Mouse (Mus musculus): Measurements from ENCODE around the gene Lcor. TPM values are rescaled to one million over a fixed set of nuclear protein-coding genes. Genes with fewer than 3 reads are reported as not detected.

Lcor gene
- polyA plus RNA-seq, 1 experiment from 2014 or later: 13.0 TPM

DNA sequence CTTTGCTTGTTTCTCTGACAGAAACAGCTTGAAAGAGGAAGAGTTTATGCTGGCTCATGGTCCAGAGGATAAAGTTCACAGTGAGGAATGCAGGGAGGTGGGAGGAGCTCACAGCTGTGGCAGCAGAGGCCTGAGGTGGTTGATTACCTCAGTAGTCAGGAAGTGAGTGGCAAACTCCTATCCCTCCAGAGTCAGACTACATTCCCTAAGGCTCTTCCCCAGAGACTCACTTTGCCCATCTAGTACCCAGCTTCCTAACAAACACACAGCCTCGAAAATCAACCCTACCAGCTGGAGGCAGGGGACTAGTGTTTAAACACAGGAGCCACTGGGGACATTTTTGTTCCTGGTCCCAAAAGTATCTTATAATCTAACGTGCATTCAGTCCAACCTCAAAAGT lies 7.5 kb upstream of the Lcor start:
- Histone ChIP-seq H3K36me3 (ENCODE audit: insufficient read depth) (no peaks in the 10 kb centered on the region), H3K4me2 (no peak overlapping the region), H3K27me3 (ENCODE audit: insufficient read depth, low read length) (no peaks in the 10 kb centered on the region), H3K4me1 (ENCODE audit: insufficient read depth) (no peaks in the 10 kb centered on the region), H3K9me3 (ENCODE audit: low read depth, low read length) (no peaks in the 10 kb centered on the region), H3K27ac (ENCODE audit: low read depth) (no peak overlapping the region), H3K9ac (no peak overlapping the region), H3K4me3 (ENCODE audit: low read depth, low read length) (no peak overlapping the region)
- WGBS: 66% methylated on average over 2 of the region's 2 CpGs
- TF ChIP-seq CTCF (IDR thresholded peaks at IDR 0.05; ENCODE audit: low read depth): no peak
- DNase-seq (peak; percentile 18), ATAC-seq (ENCODE audit: insufficient read depth) (no peak)

- no peak overlapping the region for H3K9ac ChIP-seq
- no peak overlapping the region for H3K4me2 ChIP-seq
- TF ChIP-seq CTCF (IDR thresholded peaks at IDR 0.05; ENCODE audit: low read depth): no peak
- H3K27ac ChIP-seq (ENCODE audit: low read depth): no peak overlapping the region
- no peaks in the 10 kb centered on the region for H3K9me3 ChIP-seq (ENCODE audit: low read depth, low read length)
- H3K36me3 ChIP-seq (ENCODE audit: insufficient read depth): no peaks in the 10 kb centered on the region
- no peak for ATAC-seq (ENCODE audit: insufficient read depth)
- WGBS: 81% methylated on average over 3 of the region's 3 CpGs
- no peaks in the 10 kb centered on the region for H3K27me3 ChIP-seq (ENCODE audit: insufficient read depth, low read length)
- DNase-seq: no peak
- no peak overlapping the region for H3K4me3 ChIP-seq (ENCODE audit: low read depth, low read length)
- no peaks in the 10 kb centered on the region for H3K4me1 ChIP-seq (ENCODE audit: insufficient read depth)
These were observed 5.7 kb upstream of the Lcor start for GRCm38 (mm10) chr19:41476530-41477249.

DNA sequence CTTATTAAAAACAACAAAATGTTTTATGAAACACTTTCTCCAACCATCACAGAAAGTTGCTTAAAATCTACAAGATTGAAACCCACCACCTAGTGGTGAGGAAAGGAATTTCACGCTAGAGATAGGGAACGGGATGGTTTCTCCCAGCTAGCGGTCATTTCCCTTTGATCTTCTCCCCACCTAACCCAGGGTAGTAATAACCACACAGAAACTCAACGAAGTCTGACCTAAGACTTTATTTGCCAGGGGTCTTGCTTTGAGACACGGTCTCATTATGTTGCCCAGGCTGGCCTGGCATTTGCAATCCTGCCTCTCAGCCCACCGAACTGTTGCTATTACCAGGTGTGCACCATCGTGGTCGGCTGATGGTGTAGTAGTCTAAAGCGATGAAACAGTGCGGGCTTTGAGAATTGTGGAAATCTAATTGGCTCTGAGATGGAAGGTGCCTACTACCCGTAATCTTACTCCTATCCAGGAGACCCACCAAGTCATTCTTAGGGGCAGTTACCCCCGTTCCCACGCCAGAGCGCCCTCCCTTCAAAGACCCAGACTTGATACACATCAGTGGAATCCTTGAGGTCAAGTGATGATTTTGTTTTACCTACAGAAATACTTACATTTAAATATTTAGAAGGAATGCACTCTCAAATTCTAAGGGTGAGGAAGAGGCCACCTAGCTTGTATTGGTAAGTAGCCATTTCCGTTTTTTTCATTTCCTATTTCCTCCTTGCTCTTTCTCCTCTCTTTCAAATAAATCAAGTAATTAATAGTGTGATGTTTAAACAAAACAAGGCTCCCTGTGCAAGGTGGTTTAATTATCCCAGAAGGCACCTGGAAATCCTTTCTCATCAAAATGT lies 1.2 kb upstream of the Lcor start:
- Histone ChIP-seq H3K27me3 (ENCODE audit: insufficient read depth, low read length) (no peaks in the 10 kb centered on the region), H3K27ac (ENCODE audit: low read depth) (peak overlapping the region; percentile 98; the same call in 1 of the 2 replicates), H3K4me2 (peak overlapping the region; percentile 88), H3K9me3 (ENCODE audit: low read depth, low read length) (no peaks in the 10 kb centered on the region), H3K4me1 (ENCODE audit: insufficient read depth) (peaks cover 4% of the 10 kb centered on the region; the same call in 1 of the 2 replicates), H3K36me3 (ENCODE audit: insufficient read depth) (no peaks in the 10 kb centered on the region), H3K9ac (no peak overlapping the region), H3K4me3 (ENCODE audit: low read depth, low read length) (peak overlapping the region; percentile 96; the same call in 1 of the 2 replicates)
- ATAC-seq (ENCODE audit: insufficient read depth) (no peak), DNase-seq (peak; percentile 89)
- peak; percentile 87 for TF ChIP-seq CTCF (IDR thresholded peaks at IDR 0.05; ENCODE audit: low read depth)
- WGBS: 9% methylated on average over 15 of the region's 15 CpGs

- no peak for TF ChIP-seq CTCF (IDR thresholded peaks at IDR 0.05; ENCODE audit: low read depth)
- Histone ChIP-seq H3K4me3 (ENCODE audit: low read depth, low read length) (peak overlapping the region; percentile 96), H3K27ac (ENCODE audit: low read depth) (peak overlapping the region; percentile 98), H3K4me2 (peak overlapping the region; percentile 88), H3K9ac (peak overlapping the region; percentile 87), H3K27me3 (ENCODE audit: insufficient read depth, low read length) (no peaks in the 10 kb centered on the region), H3K36me3 (ENCODE audit: insufficient read depth) (no peaks in the 10 kb centered on the region), H3K9me3 (ENCODE audit: low read depth, low read length) (no peaks in the 10 kb centered on the region), H3K4me1 (ENCODE audit: insufficient read depth) (peaks cover 4% of the 10 kb centered on the region; the same call in 1 of the 2 replicates)
- no peak for DNase-seq
- 3% methylated on average over 6 of the region's 6 CpGs for WGBS
- no peak for ATAC-seq (ENCODE audit: insufficient read depth)
These were observed 599 bp upstream of the Lcor start for GRCm38 (mm10) chr19:41481887-41482189.

DNA sequence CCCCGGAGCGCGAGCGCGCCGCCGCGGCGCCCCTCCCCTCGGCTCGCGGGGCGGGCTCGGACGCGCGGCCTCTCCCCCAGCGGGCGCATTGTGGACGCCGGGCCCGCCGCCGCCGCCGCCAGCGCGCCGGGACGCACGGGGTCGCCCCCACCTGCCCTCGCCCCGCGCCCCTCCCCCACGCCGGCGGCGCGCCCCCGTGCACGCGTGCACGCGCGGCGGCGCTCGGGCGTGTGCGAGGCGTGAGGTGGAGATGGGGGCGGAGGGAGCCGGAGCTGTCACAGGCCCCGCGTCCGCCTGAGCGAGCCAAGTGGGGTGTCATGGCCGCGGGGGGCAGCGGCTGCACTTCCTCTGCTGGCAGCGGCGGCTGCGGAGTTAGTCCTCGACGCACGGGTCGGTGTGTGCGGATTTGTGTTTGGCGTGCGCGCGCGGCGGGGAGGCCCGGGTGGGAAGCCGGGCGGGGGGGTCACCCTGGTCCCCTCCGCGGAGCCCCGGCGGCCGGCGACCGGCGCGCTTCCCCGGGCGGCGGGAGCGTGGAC lies 540 bp downstream of the Lcor start:
- peak overlapping the region; percentile 87 for H3K9ac ChIP-seq
- no peak for TF ChIP-seq CTCF (IDR thresholded peaks at IDR 0.05; ENCODE audit: low read depth)
- peak overlapping the region; percentile 88 for H3K4me2 ChIP-seq
- ATAC-seq (ENCODE audit: insufficient read depth) (peak; percentile 85), DNase-seq (peak; percentile 83)
- H3K36me3 ChIP-seq (ENCODE audit: insufficient read depth): no peaks in the 10 kb centered on the region
- peak overlapping the region; percentile 98 for H3K27ac ChIP-seq (ENCODE audit: low read depth)
- under 1% methylated on average over 55 of the region's 91 CpGs for WGBS
- peak overlapping the region; percentile 96 for H3K4me3 ChIP-seq (ENCODE audit: low read depth, low read length)
- peaks cover 4% of the 10 kb centered on the region; the same call in 1 of the 2 replicates for H3K4me1 ChIP-seq (ENCODE audit: insufficient read depth)
- H3K27me3 ChIP-seq (ENCODE audit: insufficient read depth, low read length): no peaks in the 10 kb centered on the region
- H3K9me3 ChIP-seq (ENCODE audit: low read depth, low read length): no peaks in the 10 kb centered on the region

GRCm38 (mm10) chr19:41483445-41484040 lies 1.1 kb downstream of the Lcor start:
- Histone ChIP-seq H3K4me1 (ENCODE audit: insufficient read depth) (peaks cover 4% of the 10 kb centered on the region; the same call in 1 of the 2 replicates), H3K4me3 (ENCODE audit: low read depth, low read length) (peak overlapping the region; percentile 96), H3K9ac (peak overlapping the region; percentile 87), H3K27me3 (ENCODE audit: insufficient read depth, low read length) (no peaks in the 10 kb centered on the region), H3K36me3 (ENCODE audit: insufficient read depth) (no peaks in the 10 kb centered on the region), H3K27ac (ENCODE audit: low read depth) (peak overlapping the region; percentile 98), H3K9me3 (ENCODE audit: low read depth, low read length) (no peaks in the 10 kb centered on the region), H3K4me2 (peak overlapping the region; percentile 88)
- TF ChIP-seq CTCF (IDR thresholded peaks at IDR 0.05; ENCODE audit: low read depth): no peak
- ATAC-seq (ENCODE audit: insufficient read depth): peak; percentile 32
- under 1% methylated on average over 30 of the region's 30 CpGs for WGBS
- DNase-seq: peak; percentile 37
